Mouse (Mus musculus) stomach, postnatal 0 days (tissue): Measurements from ENCODE around the gene Actb.

Experiments
- CTCF ChIP-seq: IDR thresholded peaks from 2 replicates; pipeline ENCODE4 v1.5.1; 2016; ENCODE audit warnings: antibody characterized with exemption, low read depth, mild to moderate bottlenecking, moderate library complexity
- EP300 ChIP-seq: optimal IDR thresholded peaks from 2 replicates; pipeline ENCODE3; 2016; ENCODE audit warnings: antibody characterized with exemption

DNA sequence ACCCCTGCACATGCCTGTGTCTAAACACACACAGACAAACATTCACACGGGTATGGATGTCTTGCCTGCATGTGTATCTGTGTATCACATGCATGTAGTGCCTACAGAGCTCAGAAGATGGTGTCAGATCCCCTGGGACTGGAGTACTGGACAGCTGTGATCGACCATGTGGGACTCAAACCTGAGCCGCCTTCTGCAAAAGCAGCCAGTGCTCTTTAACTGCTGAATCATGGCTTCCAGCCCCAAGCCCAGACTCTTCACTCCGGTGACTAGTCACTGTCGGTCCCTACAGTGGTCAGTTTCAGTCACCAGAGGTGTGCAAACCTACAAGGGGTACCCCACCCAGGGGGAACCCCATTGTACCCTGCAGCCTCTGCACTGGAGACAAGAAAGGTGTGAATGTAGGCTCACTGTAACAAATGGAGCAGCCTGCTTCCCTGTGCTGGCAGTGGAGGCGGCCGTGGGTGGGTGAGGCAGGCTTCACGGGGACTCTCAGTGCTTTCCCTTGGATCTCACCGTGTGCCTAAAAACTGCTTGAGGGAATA, 7.4 kb downstream of the Actb start:
- TF ChIP-seq CTCF (0 out of 2 replicates have a peak, but pooled peaks have one; percentile 9), EP300 (no peak)
